Mouse (Mus musculus): ENCODE data around the gene Fkbp1a. TPM values are rescaled to one million over a fixed set of nuclear protein-coding genes. Genes with fewer than 3 reads are reported as not detected.

Gene Fkbp1a
- 637 and 667 TPM in 2 replicates for polyA plus RNA-seq (2015; fragmentation: Nextera tagmentation; extraction: Ambion mirVana)

DNA sequence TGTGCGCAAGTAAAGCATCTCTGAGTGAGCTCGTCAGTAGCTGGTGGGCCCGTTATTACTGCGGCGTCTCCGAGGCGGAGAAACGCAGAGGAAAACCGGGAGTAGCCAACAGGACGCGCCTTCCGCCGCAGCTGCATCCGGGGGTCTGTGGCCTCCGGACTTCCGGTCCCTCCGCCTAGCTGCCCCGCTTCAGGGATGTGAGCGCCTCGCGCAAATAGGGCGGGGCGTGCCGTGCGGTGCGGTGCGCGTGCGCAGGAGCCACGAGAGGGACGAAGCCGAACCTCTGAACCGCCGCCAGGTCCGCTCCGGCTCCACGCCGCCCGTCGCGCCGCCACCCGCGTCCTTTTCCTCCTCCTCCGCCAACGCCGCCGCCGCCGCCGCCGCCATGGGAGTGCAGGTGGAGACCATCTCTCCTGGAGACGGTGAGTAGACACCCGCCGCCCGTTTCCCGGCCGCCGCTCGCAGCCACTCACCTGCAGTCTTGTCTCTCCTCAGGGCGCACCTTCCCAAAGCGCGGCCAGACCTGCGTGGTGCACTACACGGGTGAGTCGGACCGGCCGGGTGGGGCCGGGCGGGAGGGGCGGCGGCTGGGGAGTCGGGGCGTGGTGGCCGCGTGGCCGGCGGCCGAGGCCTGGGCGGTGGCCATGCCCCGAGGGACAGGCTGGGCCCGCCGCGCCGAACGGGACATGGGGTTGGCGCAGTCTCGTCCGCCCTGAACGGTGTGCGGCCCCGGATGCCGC, at the start of gene Fkbp1a:
Gene Fkbp1a, plus strand, starts transcription at position 161 of the 740 bp plus-strand sequence.
- Histone ChIP-seq H3K27me3 (no peaks in the 10 kb centered on the region), H3K4me2 (peak within 1 kb of the TSS; percentile 88), H3K9me3 (no peaks in the 10 kb centered on the region), H3K36me3 (peaks cover 32% of the 10 kb centered on the region), H3K9ac (peak within 1 kb of the TSS; percentile 98), H3K4me3 (peak within 1 kb of the TSS; percentile 98), H3K4me1 (replicated peaks) (peaks cover 46% of the 10 kb centered on the region), H3K27ac (replicated peaks) (peak within 1 kb of the TSS; percentile 94)
- ATAC-seq (ENCODE audit: low read depth) = peak; percentile 97
- WGBS = under 1% methylated on average over 93 of the region's 93 CpGs

DNA sequence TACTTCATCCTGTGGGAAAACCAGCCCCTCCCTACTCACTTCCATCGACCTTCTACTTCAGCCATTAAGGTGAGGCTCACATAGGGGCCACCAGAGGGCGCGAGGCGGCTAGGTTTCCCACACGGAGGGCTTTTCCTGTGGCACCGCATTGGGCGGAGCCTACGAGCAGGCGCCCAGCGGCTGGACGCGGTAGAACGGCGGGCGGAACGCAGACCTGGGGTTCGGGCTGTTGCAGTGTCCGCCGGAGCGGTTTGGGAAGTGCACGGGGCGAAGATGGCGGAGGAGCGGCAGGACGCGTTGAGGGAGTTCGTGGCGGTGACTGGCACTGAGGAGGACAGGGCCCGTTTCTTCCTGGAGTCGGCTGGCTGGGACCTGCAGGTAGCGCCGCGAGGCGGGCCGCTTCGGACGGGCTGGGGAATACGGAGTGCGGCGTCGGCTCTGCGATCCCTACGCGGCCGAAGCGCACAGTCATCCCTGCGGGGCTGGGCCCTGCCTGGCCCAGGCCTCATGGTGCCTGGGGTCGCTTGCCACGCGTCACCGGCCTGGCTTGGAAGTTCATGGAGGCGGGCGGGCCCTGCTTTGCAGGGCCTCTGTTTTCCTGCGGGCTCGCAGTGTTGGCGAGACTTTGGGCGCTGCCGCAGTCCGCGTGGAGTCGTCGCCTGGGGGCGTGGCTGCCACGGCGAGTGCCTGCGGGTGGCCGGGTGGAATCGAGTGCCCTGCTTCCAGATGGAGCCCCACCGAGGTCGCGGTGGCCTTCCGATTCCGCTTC, 48.1 kb upstream of the Fkbp1a start, which contains the start of gene Nsfl1c:
Gene Nsfl1c, plus strand, starts transcription at position 148 of the 769 bp plus-strand sequence.
- peaks cover 25% of the 10 kb centered on the region for H3K36me3 ChIP-seq
- peaks cover 10% of the 10 kb centered on the region for H3K27me3 ChIP-seq
- peak within 1 kb of the TSS; percentile 76 for H3K27ac ChIP-seq (replicated peaks)
- peak within 1 kb of the TSS; percentile 86 for H3K4me2 ChIP-seq
- no peaks in the 10 kb centered on the region for H3K9me3 ChIP-seq
- H3K4me1 ChIP-seq (replicated peaks) = peaks cover 36% of the 10 kb centered on the region
- H3K4me3 ChIP-seq = peak within 1 kb of the TSS; percentile 95
- ATAC-seq (ENCODE audit: low read depth) = peak; percentile 100
- WGBS = under 1% methylated on average over 71 of the region's 73 CpGs
- H3K9ac ChIP-seq = peak within 1 kb of the TSS; percentile 93

DNA sequence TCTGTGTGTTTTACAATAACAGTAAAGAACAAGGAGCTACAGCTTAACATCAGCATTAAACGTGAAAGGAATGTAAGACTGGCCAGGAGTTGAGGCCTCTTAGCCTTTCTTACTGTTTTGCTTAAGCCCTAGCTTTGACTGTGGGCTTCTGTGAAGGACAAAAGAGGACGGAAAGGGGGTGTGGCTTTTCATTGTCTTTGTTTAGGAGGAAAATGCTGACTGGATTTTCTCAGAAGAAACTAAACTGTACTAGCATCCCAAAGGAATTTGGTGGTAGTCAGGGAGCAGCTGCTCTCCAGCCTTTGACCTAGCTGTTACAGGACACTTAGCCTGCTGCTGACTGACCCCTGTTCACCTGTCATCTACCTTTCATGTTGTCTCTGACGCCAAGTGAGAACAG, 43.9 kb upstream of the Fkbp1a start:
- Histone ChIP-seq H3K4me2 (no peak overlapping the region), H3K27ac (replicated peaks) (no peak overlapping the region), H3K27me3 (no peaks in the 10 kb centered on the region), H3K9me3 (no peaks in the 10 kb centered on the region), H3K36me3 (peaks cover 64% of the 10 kb centered on the region), H3K9ac (no peak overlapping the region), H3K4me1 (replicated peaks) (peaks cover 36% of the 10 kb centered on the region), H3K4me3 (no peak overlapping the region)
- 53% methylated on average over 3 of the region's 3 CpGs for WGBS
- ATAC-seq (ENCODE audit: low read depth) = no peak

DNA sequence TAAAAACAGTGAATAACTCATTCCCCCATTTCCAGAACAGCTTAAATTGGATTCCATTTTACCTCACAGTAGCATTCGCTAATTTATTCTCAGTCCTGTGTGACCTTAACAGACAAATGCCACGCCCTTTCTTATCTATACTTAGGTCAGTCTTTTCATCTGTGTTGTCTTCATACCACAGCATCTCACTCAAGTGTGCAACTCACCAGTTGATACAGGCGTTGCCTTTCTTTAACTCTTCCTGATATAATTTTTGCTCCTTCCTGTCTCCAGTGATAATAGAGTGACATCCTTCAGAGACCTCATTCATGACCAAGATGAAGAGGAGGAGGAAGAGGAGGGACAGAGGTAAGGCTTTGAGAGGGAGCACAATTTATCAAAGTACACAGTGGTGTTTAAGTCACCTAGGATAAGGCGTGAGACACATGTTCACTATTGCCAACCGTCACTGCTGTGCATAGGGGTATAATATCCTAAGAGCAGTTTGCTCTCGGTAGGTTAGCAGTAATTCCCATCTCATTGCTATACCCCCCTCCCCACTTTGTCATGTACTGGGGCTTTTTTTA, 41.8 kb upstream of the Fkbp1a start:
- ATAC-seq (ENCODE audit: low read depth) = no peak

DNA sequence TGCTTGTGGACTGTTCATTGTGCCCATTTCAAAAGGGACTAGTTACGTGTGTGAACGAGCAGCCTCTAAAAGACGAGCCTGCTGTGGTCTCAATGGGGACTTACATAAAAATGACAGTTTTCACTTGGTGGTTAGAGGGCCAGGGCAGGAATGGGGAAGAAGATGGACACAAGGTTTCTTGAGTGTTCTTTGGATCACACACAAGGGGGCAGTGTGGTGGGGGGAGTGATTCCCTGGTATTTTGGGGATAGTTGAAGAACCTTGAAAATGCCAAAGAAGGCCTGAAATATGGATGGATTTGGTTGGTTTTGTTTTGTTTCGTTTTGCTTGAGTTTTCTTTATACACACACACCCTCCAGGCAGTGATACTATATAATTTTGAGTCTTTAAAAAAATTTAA, 38.1 kb upstream of the Fkbp1a start:
- ATAC-seq (ENCODE audit: low read depth) = no peak
- WGBS = 81% methylated on average over 4 of the region's 4 CpGs

More for the DNA sequence above, 41.8 kb upstream of the Fkbp1a start:
- peaks cover 28% of the 10 kb centered on the region for H3K4me1 ChIP-seq (replicated peaks)
- no peak overlapping the region for H3K4me2 ChIP-seq
- H3K9ac ChIP-seq = no peak overlapping the region
- no peak overlapping the region for H3K4me3 ChIP-seq
- H3K36me3 ChIP-seq = peaks cover 83% of the 10 kb centered on the region
- 96% methylated on average over 6 of the region's 6 CpGs for WGBS
- H3K9me3 ChIP-seq = no peaks in the 10 kb centered on the region
- no peak overlapping the region for H3K27ac ChIP-seq (replicated peaks)
- H3K27me3 ChIP-seq = no peaks in the 10 kb centered on the region

DNA sequence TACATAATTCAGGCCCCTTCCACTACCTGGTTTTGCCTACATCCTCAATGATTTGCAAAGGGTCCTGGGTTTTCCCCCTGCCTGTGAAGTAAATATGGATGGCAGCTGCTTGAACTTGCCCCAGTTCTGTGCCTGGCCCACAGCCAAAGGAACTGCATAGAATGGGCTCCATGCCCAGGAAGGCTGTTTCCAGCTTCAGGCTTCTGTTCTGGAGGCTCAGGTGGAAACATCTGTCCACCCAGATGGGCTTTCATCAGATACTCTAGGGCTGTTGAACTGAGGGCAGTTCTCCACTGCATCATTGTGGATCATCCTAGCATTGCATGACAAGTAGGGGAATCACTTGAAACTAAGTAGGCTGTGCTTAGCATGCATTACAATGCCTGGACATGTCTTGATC, 30.1 kb upstream of the Fkbp1a start:
- Histone ChIP-seq H3K4me1 (replicated peaks) (no peaks in the 10 kb centered on the region), H3K4me3 (no peak overlapping the region), H3K9ac (no peak overlapping the region), H3K36me3 (peaks cover 98% of the 10 kb centered on the region), H3K4me2 (no peak overlapping the region), H3K27me3 (no peaks in the 10 kb centered on the region), H3K27ac (replicated peaks) (no peak overlapping the region), H3K9me3 (no peaks in the 10 kb centered on the region)
- ATAC-seq (ENCODE audit: low read depth) = peak; percentile 57; the same call in 1 of the 2 replicates

More for the DNA sequence above, 38.1 kb upstream of the Fkbp1a start:
- H3K27me3 ChIP-seq = no peaks in the 10 kb centered on the region
- no peaks in the 10 kb centered on the region for H3K4me1 ChIP-seq (replicated peaks)
- H3K9me3 ChIP-seq = no peaks in the 10 kb centered on the region
- no peak overlapping the region for H3K4me2 ChIP-seq
- no peak overlapping the region for H3K4me3 ChIP-seq
- no peak overlapping the region for H3K9ac ChIP-seq
- H3K36me3 ChIP-seq = peaks cover 94% of the 10 kb centered on the region
- H3K27ac ChIP-seq (replicated peaks) = no peak overlapping the region

DNA sequence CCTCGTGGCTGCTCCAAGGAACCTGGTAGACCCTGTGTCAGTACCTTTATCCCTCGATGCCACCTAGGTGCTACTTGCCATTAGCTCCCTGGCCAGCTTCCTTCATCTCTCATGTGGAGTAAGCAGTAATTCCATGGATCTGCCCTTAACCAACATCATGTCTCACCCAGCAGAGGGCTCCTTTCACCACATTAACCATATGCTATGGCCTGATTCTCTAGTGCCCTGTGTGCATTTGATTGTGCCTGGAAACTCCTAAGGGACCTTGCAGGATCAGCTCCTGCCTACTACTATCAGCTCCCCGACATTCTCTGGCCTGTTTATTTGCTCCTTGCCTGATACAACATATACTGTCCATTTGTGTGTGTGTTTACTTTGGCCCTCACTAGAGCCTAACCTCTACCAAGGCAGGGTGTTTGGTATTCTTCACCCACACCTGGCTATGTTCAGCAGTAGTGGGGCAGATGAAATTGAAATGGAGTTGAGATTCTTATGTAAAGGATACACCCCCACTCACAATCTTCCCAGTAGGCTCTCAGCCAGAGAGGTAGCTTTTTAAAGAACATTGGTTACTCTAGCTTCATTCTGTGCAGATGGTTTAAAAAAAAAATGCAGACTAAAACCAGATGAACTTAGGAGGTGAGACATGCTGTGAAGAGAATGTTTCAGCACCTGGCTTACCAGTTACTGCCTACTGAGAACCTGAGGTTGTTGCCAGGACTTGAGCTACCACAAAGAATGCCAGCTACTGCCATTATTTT, 28.6 kb upstream of the Fkbp1a start:
- Histone ChIP-seq H3K4me2 (no peak overlapping the region), H3K27me3 (no peaks in the 10 kb centered on the region), H3K4me1 (replicated peaks) (no peaks in the 10 kb centered on the region), H3K9ac (no peak overlapping the region), H3K4me3 (no peak overlapping the region), H3K36me3 (peaks cover 85% of the 10 kb centered on the region), H3K27ac (replicated peaks) (no peak overlapping the region), H3K9me3 (no peaks in the 10 kb centered on the region)
- 87% methylated on average over 3 of the region's 3 CpGs for WGBS
- no peak for ATAC-seq (ENCODE audit: low read depth)

DNA sequence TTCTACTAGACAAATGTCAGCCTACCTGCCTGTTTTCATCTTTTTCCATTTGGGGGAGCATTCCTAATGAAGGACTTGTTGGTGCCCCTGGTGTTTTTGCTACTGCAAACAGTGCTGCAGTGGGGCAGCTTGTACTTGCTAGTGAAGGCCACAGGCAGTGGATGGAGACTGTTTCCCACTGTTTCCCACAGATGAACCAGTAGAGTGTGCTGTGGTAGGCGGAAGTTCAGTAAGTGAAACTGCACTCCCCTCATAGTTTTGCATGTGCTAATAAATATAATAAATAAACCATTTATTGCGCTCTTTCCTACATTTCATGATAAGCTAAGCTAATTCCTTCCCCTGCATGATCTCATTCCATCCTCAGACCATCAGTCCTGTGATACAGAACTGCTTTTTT, 23.3 kb upstream of the Fkbp1a start:
- no peaks in the 10 kb centered on the region for H3K9me3 ChIP-seq
- 92% methylated on average over 2 of the region's 2 CpGs for WGBS
- no peak overlapping the region for H3K27ac ChIP-seq (replicated peaks)
- no peak overlapping the region for H3K4me3 ChIP-seq
- no peak overlapping the region for H3K9ac ChIP-seq
- H3K4me1 ChIP-seq (replicated peaks) = no peaks in the 10 kb centered on the region
- ATAC-seq (ENCODE audit: low read depth) = no peak
- H3K4me2 ChIP-seq = no peak overlapping the region
- peaks cover 64% of the 10 kb centered on the region for H3K36me3 ChIP-seq
- no peaks in the 10 kb centered on the region for H3K27me3 ChIP-seq

DNA sequence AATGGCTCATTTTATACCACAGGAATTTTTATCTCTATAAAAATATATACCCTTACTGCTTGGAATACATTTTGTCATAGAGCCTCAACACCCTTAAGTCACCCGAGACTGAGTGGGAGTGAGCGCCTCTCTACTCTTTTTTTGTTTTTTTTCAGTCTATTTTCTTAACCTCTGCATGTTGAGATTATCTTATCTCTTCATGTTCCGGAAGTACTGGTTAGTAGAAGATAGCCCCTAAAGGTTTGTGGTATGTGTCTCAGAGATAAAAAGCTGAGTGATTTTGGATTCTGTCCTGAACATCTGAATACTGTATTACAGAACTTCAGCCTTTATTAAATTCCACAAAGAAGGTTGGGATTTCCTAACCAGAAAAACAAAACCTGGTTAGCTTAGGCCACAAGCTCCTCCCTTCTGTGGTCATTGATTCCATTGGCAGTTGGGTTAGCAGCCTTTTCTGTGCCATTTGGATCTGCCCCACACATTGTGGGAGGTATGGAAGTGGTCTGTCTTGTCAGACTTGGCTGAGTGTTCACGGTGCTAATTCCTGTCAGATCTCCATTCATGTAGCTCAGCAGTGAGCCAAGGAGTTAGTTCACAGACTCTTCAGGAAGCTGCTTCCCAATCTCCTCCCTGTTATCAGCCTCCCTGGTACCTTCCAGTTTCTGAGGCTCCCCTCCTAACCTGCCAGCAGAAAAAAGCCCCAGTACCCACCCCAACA, 17.8 kb upstream of the Fkbp1a start:
- Histone ChIP-seq H3K9me3 (no peaks in the 10 kb centered on the region), H3K9ac (no peak overlapping the region), H3K27me3 (no peaks in the 10 kb centered on the region), H3K4me3 (no peak overlapping the region), H3K27ac (replicated peaks) (no peak overlapping the region), H3K4me2 (no peak overlapping the region), H3K36me3 (peaks cover 25% of the 10 kb centered on the region), H3K4me1 (replicated peaks) (no peaks in the 10 kb centered on the region)
- ATAC-seq (ENCODE audit: low read depth) = no peak
- WGBS = 75% methylated on average over 4 of the region's 4 CpGs

DNA sequence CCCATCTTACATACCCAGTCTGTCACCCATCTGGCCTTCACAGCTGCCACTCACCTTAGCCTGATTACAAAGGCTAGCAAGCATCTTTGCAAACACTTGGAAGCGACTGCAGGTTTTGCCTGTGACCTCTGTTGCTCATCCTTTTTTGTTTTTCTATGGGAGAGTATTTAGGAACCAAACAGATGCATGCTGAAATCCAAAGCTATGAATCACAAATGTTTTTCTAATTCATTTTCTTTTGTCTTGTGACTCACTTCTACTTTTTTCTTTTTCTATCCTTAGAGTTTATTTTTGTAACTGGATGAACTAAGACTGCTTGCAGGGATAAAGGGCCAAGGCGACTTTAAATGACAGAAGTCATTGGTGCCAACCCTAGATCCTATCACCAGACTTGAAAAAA, 16.8 kb upstream of the Fkbp1a start:
- H3K4me2 ChIP-seq = no peak overlapping the region
- H3K9ac ChIP-seq = no peak overlapping the region
- H3K27ac ChIP-seq (replicated peaks) = no peak overlapping the region
- peaks cover 16% of the 10 kb centered on the region for H3K36me3 ChIP-seq
- ATAC-seq (ENCODE audit: low read depth) = no peak
- no peaks in the 10 kb centered on the region for H3K27me3 ChIP-seq
- H3K9me3 ChIP-seq = no peaks in the 10 kb centered on the region
- H3K4me3 ChIP-seq = no peak overlapping the region
- no peaks in the 10 kb centered on the region for H3K4me1 ChIP-seq (replicated peaks)
- WGBS = 64% methylated on average over 2 of the region's 2 CpGs

DNA sequence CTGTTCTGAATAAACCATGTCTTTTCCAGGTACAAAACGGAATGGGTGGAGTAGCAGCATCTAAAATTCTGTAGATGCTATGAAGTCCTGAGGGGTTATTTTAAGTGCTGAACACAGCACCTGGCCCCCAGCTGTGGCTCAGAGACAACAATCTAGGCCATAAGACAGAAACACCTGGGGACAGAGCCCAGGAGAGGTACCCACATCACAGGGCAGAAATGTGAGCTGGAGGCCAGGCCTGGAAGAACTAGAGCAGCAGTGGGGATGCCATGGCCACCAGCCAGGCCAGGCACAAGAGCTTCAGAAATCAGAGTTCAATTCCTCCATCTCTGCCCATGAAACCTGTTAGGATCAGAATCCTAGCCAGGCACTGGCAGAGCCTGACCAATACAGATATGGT, 14.2 kb upstream of the Fkbp1a start:
- H3K9me3 ChIP-seq = no peaks in the 10 kb centered on the region
- H3K36me3 ChIP-seq = peaks cover 2% of the 10 kb centered on the region; the same call in 1 of the 2 replicates
- no peak overlapping the region for H3K4me2 ChIP-seq
- 90% methylated on average over 1 of the region's 1 CpGs for WGBS
- no peak overlapping the region for H3K27ac ChIP-seq (replicated peaks)
- no peak for ATAC-seq (ENCODE audit: low read depth)
- no peak overlapping the region for H3K4me3 ChIP-seq
- H3K4me1 ChIP-seq (replicated peaks) = no peaks in the 10 kb centered on the region
- no peaks in the 10 kb centered on the region for H3K27me3 ChIP-seq
- no peak overlapping the region for H3K9ac ChIP-seq

All from neural tube, embryonic 13.5 days (tissue).